Mouse (Mus musculus) urinary bladder, postnatal 36 days (tissue): ENCODE measurements around the gene Nenf.

Source experiments
- DNase-seq, 2 experiments: peaks; one replicate each; pipeline ENCODE4 v3.0.0; 2022; ENCODE audit warnings: low spot score in 2 of 2, mixed read lengths in 1 of 2

Nenf gene

DNA sequence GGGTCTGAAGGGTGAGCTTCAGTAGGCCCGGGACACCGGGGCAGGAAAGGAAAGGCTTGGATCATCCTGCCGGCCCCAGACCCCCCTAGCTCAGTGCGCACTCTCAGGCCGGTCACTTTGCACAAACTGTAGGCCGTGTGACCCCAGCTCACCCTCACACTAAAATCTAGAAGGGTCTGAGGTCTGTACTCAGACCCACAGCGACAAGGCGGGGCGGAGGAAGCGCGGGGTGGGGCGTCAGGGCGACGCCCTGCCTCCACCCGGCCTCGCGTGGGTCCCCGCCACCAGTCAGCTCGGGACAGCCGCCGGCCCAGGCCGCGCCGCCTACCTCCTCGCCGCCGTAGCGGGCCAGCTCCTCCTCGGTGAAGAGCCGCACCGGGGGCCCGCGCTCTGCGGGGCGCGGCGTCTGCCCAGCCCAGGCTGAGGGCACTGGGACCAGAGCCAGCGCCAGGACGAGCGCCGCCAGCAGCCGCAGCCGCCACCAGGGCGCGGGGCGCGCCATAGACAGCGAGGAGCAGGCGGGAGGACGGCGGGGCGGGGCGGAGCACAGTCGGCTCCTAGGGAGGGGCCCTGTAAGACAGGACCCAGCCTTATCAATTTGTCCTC is at the start of gene Nenf:
Nenf (minus strand) TSS at position 604 of the 606 bp plus-strand sequence.
- peak; percentile 68 to 74 for DNase-seq

GRCm38 (mm10) chr1:191364477-191364876 is 46.5 kb upstream of the Nenf start:
- no peak for DNase-seq

- DNase-seq = no peak
These were observed 44.4 kb upstream of the Nenf start for GRCm38 (mm10) chr1:191362412-191362811.

DNA sequence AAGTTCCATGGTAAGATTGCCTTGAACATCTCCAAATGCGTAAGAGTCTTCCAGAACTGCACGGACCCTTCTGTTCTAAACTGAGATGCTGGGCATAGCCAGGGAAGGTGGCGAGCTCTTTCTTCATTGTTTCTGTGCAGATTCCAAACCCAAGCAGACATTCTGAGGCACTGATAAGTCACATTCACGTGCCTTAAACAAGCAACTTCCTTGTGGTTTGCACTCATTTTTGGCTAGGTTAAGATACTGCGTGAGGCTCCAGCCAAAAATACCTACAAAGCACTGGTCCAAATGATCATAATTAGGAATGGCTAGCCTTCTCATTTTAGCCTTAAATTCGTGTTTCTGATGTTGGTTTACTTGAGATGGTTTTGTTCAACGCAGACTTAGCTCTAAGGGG is 41.5 kb upstream of the Nenf start:
- DNase-seq = no peak

DNA sequence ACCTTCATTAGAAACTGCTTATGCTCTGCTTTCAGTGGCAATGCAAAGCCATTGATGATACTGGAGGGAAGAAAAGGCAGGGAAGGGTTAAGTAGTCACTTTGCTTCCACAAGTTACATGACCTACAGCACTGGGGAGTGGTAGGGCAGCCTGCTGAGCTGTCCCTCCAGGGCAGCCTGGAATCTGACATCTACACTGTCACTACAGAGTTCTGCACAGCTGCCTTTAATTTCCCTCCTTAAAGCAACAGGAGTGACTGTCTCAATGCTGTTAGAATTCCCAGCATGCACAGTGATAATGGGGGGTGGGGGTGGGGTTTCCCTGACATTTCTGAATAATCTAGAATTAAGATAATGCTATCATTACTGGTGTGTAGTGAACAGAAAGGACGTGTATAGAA is 38.9 kb upstream of the Nenf start:
- no peak for DNase-seq

DNA sequence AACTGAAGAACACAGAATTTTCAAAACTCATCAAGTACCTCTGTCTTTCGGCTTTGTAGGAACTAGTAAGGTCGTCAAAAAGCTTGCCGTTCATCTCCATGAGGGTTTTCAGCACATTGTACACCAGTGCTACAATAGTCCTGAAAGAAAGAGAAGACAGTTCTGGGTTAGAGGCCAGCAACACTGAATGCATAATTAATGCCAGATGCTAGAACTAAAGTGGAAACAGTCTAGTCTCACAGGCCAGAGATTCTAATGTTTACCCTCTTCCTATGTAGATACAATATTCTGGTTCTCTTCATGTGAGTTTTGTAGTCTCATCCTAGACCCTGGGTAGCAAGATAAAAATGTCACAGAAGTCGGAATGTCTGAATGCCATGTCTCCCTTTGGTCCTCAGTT is 35.8 kb upstream of the Nenf start:
- DNase-seq = no peak

GRCm38 (mm10) chr1:191352786-191353488 is 34.9 kb upstream of the Nenf start:
- peak; percentile 25 to 39 for DNase-seq

GRCm38 (mm10) chr1:191350355-191350754 is 32.4 kb upstream of the Nenf start:
- no peak for DNase-seq

DNA sequence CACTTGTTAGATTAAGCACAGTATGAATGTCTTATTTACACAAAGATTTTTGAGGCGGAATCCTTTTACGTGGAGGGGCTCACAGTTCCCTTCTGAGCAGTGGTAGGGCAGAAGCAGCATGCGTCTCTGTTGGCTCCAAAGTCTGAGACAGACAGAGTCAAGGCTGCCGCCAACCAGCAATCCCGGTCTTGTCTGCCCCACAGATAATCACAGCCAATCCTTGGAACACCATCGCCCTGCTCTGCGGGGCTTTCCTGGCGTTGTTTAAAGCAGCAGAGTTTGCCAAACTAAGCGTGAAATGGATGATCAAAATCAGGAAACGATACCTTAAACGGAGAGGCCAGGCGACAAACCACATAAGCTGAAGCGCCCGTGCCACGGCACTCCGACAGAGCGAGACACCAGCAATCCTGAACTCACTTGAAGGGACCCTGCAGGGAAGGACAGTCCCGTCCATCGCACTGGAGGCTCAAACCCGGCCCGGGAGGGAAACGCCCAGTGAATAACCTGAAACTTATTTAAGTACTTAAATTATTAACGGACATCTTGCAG is 31.6 kb upstream of the Nenf start:
- DNase-seq = no peak

DNA sequence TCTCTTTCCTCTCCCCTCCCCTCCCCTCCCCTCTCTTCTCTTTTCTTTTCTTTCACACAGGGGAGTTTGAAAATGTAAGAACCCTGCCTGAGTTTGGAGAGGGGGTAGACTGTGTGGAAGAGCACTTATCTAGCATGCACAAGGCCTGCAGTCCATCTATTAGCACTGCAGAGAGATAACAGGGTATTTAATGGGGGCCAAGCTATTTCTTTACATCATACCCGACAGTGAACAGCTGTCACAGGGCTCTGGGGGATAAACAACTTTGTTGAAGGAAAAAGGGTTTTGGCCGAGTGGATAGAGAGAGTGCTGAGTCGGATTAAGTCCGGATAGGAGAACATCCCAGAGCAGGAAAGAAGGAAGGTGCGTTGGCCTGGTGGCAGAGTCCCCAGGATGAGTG is 31.0 kb upstream of the Nenf start:
- no peak for DNase-seq

DNA sequence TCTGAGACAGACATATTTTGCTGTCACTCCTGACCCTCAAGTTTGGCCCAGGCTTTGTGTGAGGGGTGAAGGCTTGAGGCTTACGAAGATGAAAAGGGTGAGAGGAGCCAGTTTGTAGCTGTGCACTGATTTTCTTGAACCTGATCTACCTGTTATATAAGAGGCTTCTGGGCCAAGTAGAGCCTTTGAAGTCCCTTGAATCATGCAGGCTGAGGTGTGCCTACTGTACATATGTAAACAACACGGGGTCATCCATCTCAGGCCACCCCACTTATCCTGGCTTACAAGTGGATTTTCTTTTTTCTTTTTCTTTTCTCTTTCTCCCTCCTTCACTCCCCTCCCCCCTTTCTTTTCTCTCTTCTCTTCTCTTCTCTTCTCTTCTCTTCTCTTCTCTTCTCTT is 30.6 kb upstream of the Nenf start:
- DNase-seq = no peak

DNA sequence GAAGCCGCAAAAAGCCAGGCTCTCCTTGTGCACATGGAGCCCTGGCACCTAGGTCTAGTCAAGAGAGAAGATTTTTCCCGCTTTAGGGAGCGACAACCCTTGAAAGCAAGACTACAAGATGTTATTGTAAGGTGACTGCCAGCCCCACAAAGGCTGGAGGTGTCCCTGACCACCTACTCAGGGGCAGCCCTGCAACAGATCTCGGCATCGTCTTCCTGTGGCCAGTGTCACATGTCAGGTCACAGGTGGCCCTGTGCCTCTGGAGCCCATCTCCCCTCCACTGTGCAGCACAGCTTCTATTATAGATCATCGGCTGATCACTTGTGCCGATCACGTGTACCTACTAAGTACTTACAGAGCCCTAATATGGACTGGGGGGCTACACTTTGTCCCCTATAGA is 29.6 kb upstream of the Nenf start:
- no peak for DNase-seq

GRCm38 (mm10) chr1:191340530-191340929 is 22.5 kb upstream of the Nenf start:
- no peak for DNase-seq

GRCm38 (mm10) chr1:191339876-191340275 is 21.9 kb upstream of the Nenf start:
- no peak for DNase-seq

DNA sequence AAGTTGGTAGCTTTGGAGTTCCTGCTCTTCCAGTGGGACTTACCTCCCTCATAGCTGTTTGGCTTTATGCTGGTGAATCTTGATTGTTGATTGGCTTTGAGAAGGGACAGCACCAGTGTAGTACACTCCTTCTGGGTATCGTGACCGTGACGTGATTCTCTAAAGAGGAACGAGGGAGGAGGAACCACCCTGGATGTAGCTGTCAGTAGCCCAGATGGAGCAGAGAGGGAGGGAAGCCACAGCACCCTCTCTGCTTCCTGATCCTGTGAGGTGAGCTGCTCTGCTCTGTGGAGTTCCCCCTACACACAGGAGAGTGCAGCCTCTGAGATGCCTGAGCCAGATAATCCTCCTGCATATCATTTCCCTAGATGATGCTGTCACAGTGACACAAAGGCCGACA is 16.5 kb upstream of the Nenf start:
- no peak for DNase-seq

DNA sequence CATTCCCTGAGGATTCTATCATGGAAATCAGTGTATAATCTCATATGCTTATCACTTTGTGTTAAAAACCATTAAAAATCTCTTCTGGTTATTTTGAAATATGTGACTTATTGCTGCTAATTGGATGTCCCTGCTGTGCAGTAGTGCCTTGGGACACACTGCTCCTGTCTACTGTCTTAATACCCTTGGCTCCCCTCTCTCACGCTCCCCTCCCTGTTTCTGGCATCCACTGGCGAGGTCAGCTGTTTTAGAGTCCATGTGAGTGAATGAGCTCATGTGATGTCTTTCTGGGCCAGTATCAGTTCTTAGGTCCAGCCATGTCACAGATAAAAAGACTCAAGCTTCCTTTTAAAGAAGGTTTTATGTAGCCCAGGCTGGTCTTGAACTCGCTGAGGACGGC is 12.4 kb upstream of the Nenf start:
- DNase-seq = no peak

DNA sequence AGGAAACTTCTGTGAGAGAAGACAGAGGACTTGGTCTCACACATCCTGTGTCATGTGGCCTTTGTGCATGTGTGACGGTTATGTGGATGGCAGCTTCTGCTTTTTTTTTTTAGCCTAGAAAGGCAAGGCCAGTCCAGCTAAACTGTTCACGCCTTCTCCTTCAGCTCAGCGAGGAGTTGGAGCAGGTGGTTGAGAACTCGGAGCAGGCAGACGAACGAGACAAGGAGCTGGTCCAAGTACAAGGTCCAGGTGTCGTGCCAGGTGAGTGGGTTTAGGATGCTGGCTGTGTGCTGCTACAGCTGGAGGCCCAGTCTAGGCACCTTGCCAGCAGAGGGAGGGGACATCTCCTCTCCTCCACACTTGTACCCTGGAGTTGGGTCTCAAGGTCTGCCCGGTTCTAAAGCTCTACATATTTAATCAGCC is 10.0 kb upstream of the Nenf start:
- no peak for DNase-seq

GRCm38 (mm10) chr1:191327258-191327657 is 9.3 kb upstream of the Nenf start:
- DNase-seq = no peak

- DNase-seq = peak; percentile 30 to 32
These were observed 8.4 kb upstream of the Nenf start for GRCm38 (mm10) chr1:191326233-191326882.

DNA sequence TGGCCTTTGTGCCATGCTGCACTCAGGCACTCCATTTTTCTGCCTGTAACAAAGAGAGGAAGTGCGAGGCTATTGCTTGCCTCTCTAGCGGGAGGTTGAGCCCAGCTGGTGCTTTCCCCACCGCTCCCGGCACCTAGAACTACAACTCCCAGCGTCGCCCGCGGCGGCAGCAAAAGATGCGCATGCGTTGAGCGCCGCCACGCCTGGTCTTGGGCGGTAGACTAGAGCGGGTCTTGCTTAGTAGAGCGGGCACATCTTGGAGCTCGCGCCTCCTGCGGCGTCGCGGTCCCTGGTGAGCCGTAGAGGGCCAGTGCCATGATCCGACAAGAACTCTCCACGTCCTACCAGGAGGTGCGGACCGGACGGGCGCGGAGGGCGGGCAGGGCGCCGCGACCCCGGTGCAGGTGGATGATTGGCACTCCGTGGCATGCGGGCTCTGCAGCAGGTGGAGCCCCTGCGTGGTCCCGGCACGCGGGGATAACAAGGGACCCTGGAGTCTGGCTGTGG is 7.8 kb upstream of the Nenf start, which contains the start of gene Tmem206:
Tmem206 (plus strand) TSS at position 187 of the 507 bp plus-strand sequence.
- DNase-seq = peak; percentile 90 to 94

GRCm38 (mm10) chr1:191324733-191325590 is 7.0 kb upstream of the Nenf start:
- no peak for DNase-seq

- DNase-seq = no peak
These were observed 5.4 kb upstream of the Nenf start for GRCm38 (mm10) chr1:191323381-191323780.
